In genomic region chr3:121914459-121915185, GRCm38 (mm10) we compare ENCODE assay signal across 9 mouse cellular contexts. TPM values are rescaled to one million over a fixed set of nuclear protein-coding genes. Genes with fewer than 3 reads are reported as not detected.
DNase-seq lines count a peak whose midpoint lies in the region; ATAC-seq and TF ChIP-seq lines count a peak whose summit lies in the region.
"Had no signal": no experiment of that assay in that cellular context is flagged by ENCODE, and none has a peak within 500 bp of the region (broad histone marks: within the 10 kb centered on the region; RNA-seq: fewer than 3 reads in every experiment).

No protein-coding gene starts in this region.

- H3K9ac ChIP-seq in heart, embryonic 15.5 days = no peak overlapping the region

- TF ChIP-seq CTCF in small intestine, adult 2 months (IDR thresholded peaks at IDR 0.05; ENCODE audit: extremely low read depth, insufficient read length, insufficient replicate concordance, low read depth, low read length) = no peak

- H3K27ac ChIP-seq in heart, embryonic 15.5 days = peak overlapping the region; percentile 82
- peak overlapping the region; percentile 78 for H3K27ac ChIP-seq in small intestine, adult 2 months (ENCODE audit: insufficient read depth, low read depth, low read length)
- H3K27ac ChIP-seq: macrophage had no signal

- no peaks in the 10 kb centered on the region for H3K36me3 ChIP-seq in heart, embryonic 15.5 days
- H3K36me3 ChIP-seq in small intestine, adult 2 months (ENCODE audit: control insufficient read depth, insufficient read depth, low read length) = no peaks in the 10 kb centered on the region

- H3K9me3 ChIP-seq in heart, embryonic 15.5 days (replicated peaks) = no peaks in the 10 kb centered on the region

- peak; percentile 8 for DNase-seq in ES-CJ7 (ENCODE audit: low read depth, low spot score)
- DNase-seq in adrenal gland, adult 8-10 months = peak; percentile 31
- DNase-seq in kidney, postnatal 36 days = peak; percentile 58 to 68
- no peak for DNase-seq in cerebellum, postnatal 4 days (ENCODE audit: low spot score in 2 of 2)
- no peak for DNase-seq in thymus, postnatal 0 days (ENCODE audit: low spot score)
- no peak for DNase-seq in cerebellum, adult 8-10 months

- ATAC-seq in heart, embryonic 15.5 days (replicated peaks; ENCODE audit: insufficient number of reproducible peaks, insufficient read depth, low FRiP score, low read depth) = peak; percentile 72; the same call in 1 of the 2 replicates

- H3K4me2 ChIP-seq in heart, embryonic 15.5 days = no peak overlapping the region

- no peaks in the 10 kb centered on the region for H3K27me3 ChIP-seq in heart, embryonic 15.5 days
- H3K27me3 ChIP-seq in small intestine, adult 2 months (ENCODE audit: control insufficient read depth, insufficient read depth, low read length) = no peaks in the 10 kb centered on the region

- no peak for TF ChIP-seq POLR2A in small intestine, adult 2 months (IDR thresholded peaks at IDR 0.05; ENCODE audit: low read depth, low read length)

- no peak overlapping the region for H3K4me3 ChIP-seq in heart, embryonic 15.5 days
- no peak overlapping the region for H3K4me3 ChIP-seq in small intestine, adult 2 months (ENCODE audit: low read depth, low read length)

- 57% methylated on average over 13 of the region's 13 CpGs for WGBS in heart, embryonic 15.5 days
- WGBS in small intestine, adult 2 months = 77% methylated on average over 13 of the region's 13 CpGs

- no peaks in the 10 kb centered on the region for H3K4me1 ChIP-seq in heart, embryonic 15.5 days (replicated peaks)
- no peaks in the 10 kb centered on the region for H3K4me1 ChIP-seq in small intestine, adult 2 months (ENCODE audit: control insufficient read depth, insufficient read depth, insufficient read length, low read length)

RNA-seq across cellular contexts. Expression of gene Arhgap29, which starts 37.7 kb away (rescaled TPM):
- total RNA-seq in adrenal gland, adult 8-10 months (2022) = 10 to 100 TPM; 47.3 to 67.5 (median 51.3) TPM
- polyA plus RNA-seq in heart, embryonic 15.5 days (2015; fragmentation: Nextera tagmentation; extraction: Ambion mirVana) = 45.3 and 48.1 TPM in 2 replicates
- 3.3 TPM in 2 replicates for polyA plus RNA-seq in small intestine, adult 2 months (2012; rRNA removed)
- polyA plus RNA-seq in thymus, postnatal 0 days (2015; fragmentation: Nextera tagmentation; extraction: Ambion mirVana) = 3.4 and 4.9 TPM in 2 replicates

Comparison
In these comparisons a context has a peak if more than half of its experiments do, and no peak if none do; other contexts are left out.
1. DNase-seq: peak in ES-CJ7 (single experiment), adrenal gland, adult 8-10 months (single experiment) and kidney, postnatal 36 days (2 of 2); none in cerebellum, postnatal 4 days (0 of 2), thymus, postnatal 0 days (single experiment) and cerebellum, adult 8-10 months (single experiment).